10 mouse cellular contexts compared by ENCODE assay signal in genomic region chr6:91827016-91827570, GRCm38 (mm10). TPM values are rescaled to one million over a fixed set of nuclear protein-coding genes. Genes with fewer than 3 reads are reported as not detected.
DNase-seq lines count a peak whose midpoint lies in the region; ATAC-seq and TF ChIP-seq lines count a peak whose summit lies in the region.
"Had no signal": no experiment of that assay in that cellular context is flagged by ENCODE, and none has a peak within 500 bp of the region (broad histone marks: within the 10 kb centered on the region; RNA-seq: fewer than 3 reads in every experiment).

Gene Grip2 (minus strand): TSS chr6:91827250.

- no peak within 1 kb of the TSS for H3K4me2 ChIP-seq in hindbrain, postnatal 0 days (ENCODE audit: low read depth, low read length)
- H3K4me2 ChIP-seq: intestine, embryonic 15.5 days had no signal

- H3K36me3 ChIP-seq in hindbrain, postnatal 0 days (ENCODE audit: insufficient read depth, low read length), result no peaks in the 10 kb centered on the region
- H3K36me3 ChIP-seq: intestine, embryonic 15.5 days had no signal

- no peaks in the 10 kb centered on the region for H3K9me3 ChIP-seq in hindbrain, postnatal 0 days (ENCODE audit: low read length)
- H3K9me3 ChIP-seq: intestine, embryonic 15.5 days had no signal

- intact Hi-C loops in left cerebral cortex, postnatal 4 days (cut with DNase I), result no loop called here

- no peak within 1 kb of the TSS for H3K27ac ChIP-seq in hindbrain, postnatal 0 days
- H3K27ac ChIP-seq: intestine, embryonic 15.5 days had no signal

- H3K4me3 ChIP-seq in hindbrain, postnatal 0 days (ENCODE audit: low read length), result no peak within 1 kb of the TSS
- H3K4me3 ChIP-seq: intestine, embryonic 15.5 days had no signal

- H3K9ac ChIP-seq in hindbrain, postnatal 0 days (replicated peaks; ENCODE audit: low read length), result no peak within 1 kb of the TSS
- H3K9ac ChIP-seq: intestine, embryonic 15.5 days had no signal

- peak; percentile 62 for ATAC-seq in hindbrain, postnatal 0 days
- ATAC-seq: intestine, embryonic 15.5 days had no signal

- no peak for TF ChIP-seq CTCF in hindbrain, postnatal 0 days (IDR thresholded peaks at IDR 0.05; ENCODE audit: low read depth)

- no peaks in the 10 kb centered on the region for H3K4me1 ChIP-seq in hindbrain, postnatal 0 days (ENCODE audit: insufficient read depth, low read length)
- H3K4me1 ChIP-seq: intestine, embryonic 15.5 days had no signal

- WGBS in hindbrain, postnatal 0 days, result 42% methylated on average over 9 of the region's 11 CpGs

- no peak for DNase-seq in heart, postnatal 4 days
- no peak for DNase-seq in heart, adult 9 months (ENCODE audit: low spot score in 2 of 2)
- peak; percentile 71 for DNase-seq in brain, adult 2 months (ENCODE audit: low read depth, low spot score)
- no peak for DNase-seq in hindbrain, postnatal 0 days (ENCODE audit: low spot score)
- DNase-seq in left cerebral cortex, postnatal 4 days, result no peak
- DNase-seq in cerebellum, postnatal 25 days, result no peak
- DNase-seq in spleen, adult 18-20 months, result no peak
- DNase-seq: adrenal gland, adult 2 months; cerebellum, adult 8-10 months had no signal

- no peaks in the 10 kb centered on the region for H3K27me3 ChIP-seq in hindbrain, postnatal 0 days (ENCODE audit: insufficient read depth, low read length)

RNA-seq across cellular contexts. Expression of gene Grip2, which starts in this region (rescaled TPM):
- total RNA-seq in heart, postnatal 4 days (2021), result 10 to 100 TPM; 18.8 to 19.6 TPM
- 14.6 and 19.2 TPM in 2 replicates for total RNA-seq in hindbrain, postnatal 0 days (2014; rRNA removed)
- polyA plus RNA-seq in hindbrain, postnatal 0 days (2015; fragmentation: Nextera tagmentation; extraction: Ambion mirVana), result 5.2 and 5.3 TPM in 2 replicates
- 10 to 100 TPM; 45.4 to 47.0 TPM for total RNA-seq in left cerebral cortex, postnatal 4 days (2021)
